Mouse (Mus musculus) C2C12 (cell line): ENCODE data around the gene Slc22a3.

Experiments used
- CTCF ChIP-seq: IDR thresholded peaks from one replicate; pipeline ENCODE4 v1.5.1; 2011; ENCODE audit not compliant: control insufficient read depth, insufficient read depth, insufficient read length
- MAX ChIP-seq: IDR thresholded peaks from one replicate; pipeline ENCODE4 v1.6.1; 2011; ENCODE audit warnings: mild to moderate bottlenecking, control low read depth
- MYOD1 ChIP-seq: IDR thresholded peaks from one replicate; pipeline ENCODE4 v1.6.1; 2011; ENCODE audit warnings: low read depth; ENCODE audit not compliant: control insufficient read depth, insufficient read length

- TF ChIP-seq MAX, result no peak
- TF ChIP-seq CTCF, result no peak
- TF ChIP-seq MYOD1, result no peak
Observed at GRCm38 (mm10) chr17:12479416-12479815, 28.1 kb downstream of the Slc22a3 start.
